Mouse (Mus musculus): ENCODE results near the gene Pla2g4b. TPM values are rescaled to one million over a fixed set of nuclear protein-coding genes. Genes with fewer than 3 reads are reported as not detected.
A peak's percentile ranks its signal among the peaks of the same experiment; 100 is the strongest.

Pla2g4b gene
- total RNA-seq, 2 experiments from 2014 or later = 4.7 to 8.0 TPM

- no peak for ATAC-seq (replicated peaks; ENCODE audit: low FRiP score, low TSS enrichment, poor library complexity, severe bottlenecking)
Observed at GRCm38 (mm10) chr2:120012924-120013323, 20.3 kb upstream of the Pla2g4b start.

- ATAC-seq (replicated peaks; ENCODE audit: low FRiP score, low TSS enrichment, poor library complexity, severe bottlenecking) = no peak
Observed at GRCm38 (mm10) chr2:120013831-120014486, 19.3 kb upstream of the Pla2g4b start.

- ATAC-seq (replicated peaks; ENCODE audit: low FRiP score, low TSS enrichment, poor library complexity, severe bottlenecking) = no peak
Observed at GRCm38 (mm10) chr2:120015882-120016281, 17.3 kb upstream of the Pla2g4b start.

- no peak for ATAC-seq (replicated peaks; ENCODE audit: low FRiP score, low TSS enrichment, poor library complexity, severe bottlenecking)
Observed at GRCm38 (mm10) chr2:120017599-120017998, 15.6 kb upstream of the Pla2g4b start.

- ATAC-seq (replicated peaks; ENCODE audit: low FRiP score, low TSS enrichment, poor library complexity, severe bottlenecking) = no peak
Observed at GRCm38 (mm10) chr2:120024337-120024736, 8.9 kb upstream of the Pla2g4b start.

- ATAC-seq (replicated peaks; ENCODE audit: low FRiP score, low TSS enrichment, poor library complexity, severe bottlenecking) = peak; percentile 94
Observed at GRCm38 (mm10) chr2:120026984-120027949, 6.0 kb upstream of the Pla2g4b start, which contains the start of the genes Jmjd7 and Gm28042. Jmjd7 (plus strand) TSS chr2:120027483. Gm28042 (plus strand) TSS chr2:120027493.

GRCm38 (mm10) chr2:120027950-120028331 lies 5.3 kb upstream of the Pla2g4b start:
- ATAC-seq (replicated peaks; ENCODE audit: low FRiP score, low TSS enrichment, poor library complexity, severe bottlenecking) = no peak

- peak; percentile 25; the same call in 1 of the 2 replicates for ATAC-seq (replicated peaks; ENCODE audit: low FRiP score, low TSS enrichment, poor library complexity, severe bottlenecking)
Observed at GRCm38 (mm10) chr2:120030380-120030779, 2.8 kb upstream of the Pla2g4b start.

GRCm38 (mm10) chr2:120033726-120034125 lies 509 bp downstream of the Pla2g4b start:
- ATAC-seq (replicated peaks; ENCODE audit: low FRiP score, low TSS enrichment, poor library complexity, severe bottlenecking) = no peak

GRCm38 (mm10) chr2:120037744-120038143 lies 4.5 kb downstream of the Pla2g4b start:
- no peak for ATAC-seq (replicated peaks; ENCODE audit: low FRiP score, low TSS enrichment, poor library complexity, severe bottlenecking)

GRCm38 (mm10) chr2:120040991-120041390 lies 7.8 kb downstream of the Pla2g4b start:
- no peak for ATAC-seq (replicated peaks; ENCODE audit: low FRiP score, low TSS enrichment, poor library complexity, severe bottlenecking)

GRCm38 (mm10) chr2:120044101-120044603 lies 10.9 kb downstream of the Pla2g4b start:
- peak; percentile 77 for ATAC-seq (replicated peaks; ENCODE audit: low FRiP score, low TSS enrichment, poor library complexity, severe bottlenecking)

- no peak for ATAC-seq (replicated peaks; ENCODE audit: low FRiP score, low TSS enrichment, poor library complexity, severe bottlenecking)
Observed at GRCm38 (mm10) chr2:120044676-120045075, 11.5 kb downstream of the Pla2g4b start.

GRCm38 (mm10) chr2:120046486-120047310 lies 13.5 kb downstream of the Pla2g4b start:
- no peak for ATAC-seq (replicated peaks; ENCODE audit: low FRiP score, low TSS enrichment, poor library complexity, severe bottlenecking)

GRCm38 (mm10) chr2:120048173-120048572 lies 15.0 kb downstream of the Pla2g4b start:
- no peak for ATAC-seq (replicated peaks; ENCODE audit: low FRiP score, low TSS enrichment, poor library complexity, severe bottlenecking)

GRCm38 (mm10) chr2:120049632-120050274 lies 16.5 kb downstream of the Pla2g4b start:
- ATAC-seq (replicated peaks; ENCODE audit: low FRiP score, low TSS enrichment, poor library complexity, severe bottlenecking) = 0 out of 2 replicates have a peak, but pooled peaks have one; percentile 56

- ATAC-seq (replicated peaks; ENCODE audit: low FRiP score, low TSS enrichment, poor library complexity, severe bottlenecking) = no peak
Observed at GRCm38 (mm10) chr2:120051405-120051804, 18.2 kb downstream of the Pla2g4b start.

- ATAC-seq (replicated peaks; ENCODE audit: low FRiP score, low TSS enrichment, poor library complexity, severe bottlenecking) = no peak
Observed at GRCm38 (mm10) chr2:120054771-120055552, 21.7 kb downstream of the Pla2g4b start.
